Mouse (Mus musculus): ENCODE results near the gene Afap1. TPM values are rescaled to one million over a fixed set of nuclear protein-coding genes. Genes with fewer than 3 reads are reported as not detected.

Gene Afap1
- polyA plus RNA-seq, 1 experiment from 2014 or later, result 21.6 TPM

GRCm38 (mm10) chr5:36040398-36041235 lies 147.5 kb downstream of the Afap1 start:
- no peak for DNase-seq (ENCODE audit: low spot score)
- WGBS, result 83% methylated on average over 13 of the region's 13 CpGs
- peaks cover 12% of the 10 kb centered on the region for H3K4me1 ChIP-seq
- H3K4me3 ChIP-seq, result no peak overlapping the region
- peaks cover 17% of the 10 kb centered on the region for H3K36me3 ChIP-seq
- no peaks in the 10 kb centered on the region for H3K27me3 ChIP-seq (ENCODE audit: low read depth, poor library complexity, severe bottlenecking)
- peak overlapping the region; percentile 9; the same call in 1 of the 2 replicates for H3K27ac ChIP-seq (replicated peaks)
- no peaks in the 10 kb centered on the region for H3K9me3 ChIP-seq (replicated peaks)

GRCm38 (mm10) chr5:36041236-36041562 lies 148.1 kb downstream of the Afap1 start:
- peak overlapping the region; percentile 9; the same call in 1 of the 2 replicates for H3K27ac ChIP-seq (replicated peaks)

GRCm38 (mm10) chr5:36041756-36042155 lies 148.6 kb downstream of the Afap1 start:
- peak overlapping the region; percentile 57 for H3K27ac ChIP-seq (replicated peaks)
- WGBS, result 91% methylated on average over 6 of the region's 6 CpGs
- DNase-seq (ENCODE audit: low spot score), result no peak

More at GRCm38 (mm10) chr5:36041236-36041562, 148.1 kb downstream of the Afap1 start:
- no peak overlapping the region for H3K4me3 ChIP-seq
- H3K27me3 ChIP-seq (ENCODE audit: low read depth, poor library complexity, severe bottlenecking), result no peaks in the 10 kb centered on the region
- DNase-seq (ENCODE audit: low spot score), result no peak
- no peaks in the 10 kb centered on the region for H3K9me3 ChIP-seq (replicated peaks)
- peaks cover 16% of the 10 kb centered on the region for H3K36me3 ChIP-seq
- H3K4me1 ChIP-seq, result peaks cover 12% of the 10 kb centered on the region

GRCm38 (mm10) chr5:36043154-36043553 lies 150.0 kb downstream of the Afap1 start:
- Histone ChIP-seq H3K4me3 (no peak overlapping the region), H3K4me1 (peaks cover 12% of the 10 kb centered on the region), H3K27ac (replicated peaks) (no peak overlapping the region), H3K36me3 (0 out of 2 replicates have a peak, but pooled peaks cover under 1% of the 10 kb centered on the region), H3K9me3 (replicated peaks) (no peaks in the 10 kb centered on the region), H3K27me3 (ENCODE audit: low read depth, poor library complexity, severe bottlenecking) (no peaks in the 10 kb centered on the region)
- WGBS, result 89% methylated on average over 2 of the region's 2 CpGs
- no peak for DNase-seq (ENCODE audit: low spot score)

More at GRCm38 (mm10) chr5:36041756-36042155, 148.6 kb downstream of the Afap1 start:
- Histone ChIP-seq H3K4me1 (peaks cover 12% of the 10 kb centered on the region), H3K4me3 (no peak overlapping the region), H3K9me3 (replicated peaks) (no peaks in the 10 kb centered on the region), H3K36me3 (peaks cover 12% of the 10 kb centered on the region), H3K27me3 (ENCODE audit: low read depth, poor library complexity, severe bottlenecking) (no peaks in the 10 kb centered on the region)

Other genes with a start within 250 kb of the Afap1 start
- 5.2 and 7.6 TPM in 2 replicates for gene Htra3, start 213.5 kb upstream of the Afap1 start, polyA plus RNA-seq (2016; fragmentation: Nextera tagmentation; extraction: Ambion mirVana)
- gene Sh3tc1, start 153.3 kb upstream of the Afap1 start, polyA plus RNA-seq (2016; fragmentation: Nextera tagmentation; extraction: Ambion mirVana), result 3.6 and 3.8 TPM in 2 replicates
- 0.62 and 0.84 TPM in 2 replicates for gene Ablim2, start 135.4 kb upstream of the Afap1 start, polyA plus RNA-seq (2016; fragmentation: Nextera tagmentation; extraction: Ambion mirVana)

All from midbrain, embryonic 10.5 days (tissue).